Mouse (Mus musculus) left cerebral cortex, postnatal 10 days (tissue): ENCODE data around the gene Myl9. TPM values are rescaled to one million over a fixed set of nuclear protein-coding genes. Genes with fewer than 3 reads are reported as not detected.
A peak's percentile ranks its signal among the peaks of the same experiment; 100 is the strongest.

Source experiments
- DNase-seq, 2 experiments: peaks; one replicate each; pipeline ENCODE4 v3.0.0; 2021 to 2022; ENCODE audit warnings: low spot score in 2 of 2, mixed read lengths in 1 of 2; ENCODE audit errors: extremely low spot score in 1 of 2
- intact Hi-C: fragments of 180-260 bp; cut with DNase I; formaldehyde crosslinking; loops from one replicate; pipeline ENCODE4 v1.15.1; 2025
- total RNA-seq, 2 experiments: library from RNA; stranded (reverse); gene quantifications; 2 replicates each; pipeline ENCODE4 v1.2.3; 2021

Gene Myl9
- total RNA-seq: 10 to 100 TPM; 17.5 to 20.6 TPM

DNA sequence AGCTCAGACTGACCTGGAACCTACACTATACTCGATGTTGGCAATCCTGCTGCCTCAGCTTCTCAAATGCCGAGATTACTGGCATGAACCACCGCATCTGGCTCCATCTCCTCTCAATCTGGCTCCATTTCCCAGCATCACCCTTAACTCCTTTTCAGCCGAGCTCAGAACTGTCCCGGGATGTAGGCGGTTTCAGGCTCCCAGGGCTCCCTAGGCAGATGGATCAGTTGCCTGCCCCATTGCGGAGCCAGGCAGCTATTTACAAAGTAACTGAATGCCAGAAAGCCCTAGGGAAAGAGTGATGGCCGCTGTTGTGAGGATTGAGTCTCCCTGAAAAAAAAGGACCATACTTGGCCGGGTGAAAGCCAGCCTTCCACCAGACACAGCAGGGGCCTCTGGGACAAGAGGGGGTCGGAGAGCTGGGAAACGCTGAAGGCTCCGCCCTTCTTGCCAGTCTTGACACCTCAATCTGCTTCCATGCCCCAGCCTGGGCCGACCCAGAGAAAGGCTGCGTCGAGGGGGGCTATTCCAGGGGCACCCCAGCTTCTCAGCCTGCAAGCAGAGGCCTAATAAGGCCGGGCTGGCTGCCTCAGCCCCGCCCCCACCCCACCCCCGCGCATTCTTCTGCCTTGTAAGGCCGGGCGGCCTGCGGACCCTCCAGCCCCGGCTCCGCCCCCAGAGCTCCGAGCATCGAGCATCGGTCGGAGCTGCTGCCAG is at the start of gene Myl9:
Gene Myl9 (plus strand): TSS at position 683 of the 717 bp plus-strand sequence.
- intact Hi-C loops: no loop called here
- peak in 1 of 2 experiments; percentile 84 for DNase-seq

DNA sequence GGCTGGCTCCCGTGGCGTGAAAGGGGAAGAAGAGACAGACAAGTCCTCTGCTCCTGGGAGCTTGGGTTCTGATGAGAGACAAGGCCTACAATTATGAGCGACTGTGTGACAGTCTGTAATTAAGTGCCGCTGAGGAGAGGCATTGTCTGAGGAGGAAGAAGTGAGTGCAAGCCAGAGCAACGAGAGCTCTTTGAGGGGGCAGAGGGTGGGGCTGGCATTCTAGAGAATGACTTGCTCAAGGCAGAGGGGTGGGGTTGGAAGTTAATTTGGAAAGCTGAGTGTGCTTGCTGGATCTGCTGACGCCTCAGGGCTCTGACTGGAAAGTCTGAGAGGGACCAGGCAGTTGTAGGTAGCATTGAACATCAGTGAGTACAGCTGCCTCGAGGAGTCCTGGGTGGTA is 48.9 kb upstream of the Myl9 start:
- intact Hi-C loops: no loop called here
- no peak for DNase-seq

DNA sequence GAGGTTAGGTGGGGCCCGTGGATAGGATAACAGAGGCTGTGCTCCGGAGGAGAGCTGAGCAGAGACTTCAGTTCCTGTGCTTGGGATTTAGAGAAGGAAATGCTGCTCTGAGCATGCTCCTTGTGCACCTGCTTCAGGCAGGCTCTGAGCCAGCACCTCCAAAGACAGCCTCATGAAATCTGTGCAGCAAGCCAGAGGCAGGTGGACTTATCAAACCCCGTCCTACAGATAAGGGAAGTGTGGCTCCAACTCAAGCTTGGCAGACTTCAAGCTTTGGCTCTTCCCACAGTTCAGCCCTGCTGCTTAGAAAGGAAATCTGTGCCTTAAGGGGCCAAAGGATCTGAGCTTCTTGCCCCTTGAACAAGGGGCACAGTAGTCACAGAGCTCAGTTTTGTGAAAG is 48.3 kb upstream of the Myl9 start:
- DNase-seq: no peak
- intact Hi-C loops: no loop called here

DNA sequence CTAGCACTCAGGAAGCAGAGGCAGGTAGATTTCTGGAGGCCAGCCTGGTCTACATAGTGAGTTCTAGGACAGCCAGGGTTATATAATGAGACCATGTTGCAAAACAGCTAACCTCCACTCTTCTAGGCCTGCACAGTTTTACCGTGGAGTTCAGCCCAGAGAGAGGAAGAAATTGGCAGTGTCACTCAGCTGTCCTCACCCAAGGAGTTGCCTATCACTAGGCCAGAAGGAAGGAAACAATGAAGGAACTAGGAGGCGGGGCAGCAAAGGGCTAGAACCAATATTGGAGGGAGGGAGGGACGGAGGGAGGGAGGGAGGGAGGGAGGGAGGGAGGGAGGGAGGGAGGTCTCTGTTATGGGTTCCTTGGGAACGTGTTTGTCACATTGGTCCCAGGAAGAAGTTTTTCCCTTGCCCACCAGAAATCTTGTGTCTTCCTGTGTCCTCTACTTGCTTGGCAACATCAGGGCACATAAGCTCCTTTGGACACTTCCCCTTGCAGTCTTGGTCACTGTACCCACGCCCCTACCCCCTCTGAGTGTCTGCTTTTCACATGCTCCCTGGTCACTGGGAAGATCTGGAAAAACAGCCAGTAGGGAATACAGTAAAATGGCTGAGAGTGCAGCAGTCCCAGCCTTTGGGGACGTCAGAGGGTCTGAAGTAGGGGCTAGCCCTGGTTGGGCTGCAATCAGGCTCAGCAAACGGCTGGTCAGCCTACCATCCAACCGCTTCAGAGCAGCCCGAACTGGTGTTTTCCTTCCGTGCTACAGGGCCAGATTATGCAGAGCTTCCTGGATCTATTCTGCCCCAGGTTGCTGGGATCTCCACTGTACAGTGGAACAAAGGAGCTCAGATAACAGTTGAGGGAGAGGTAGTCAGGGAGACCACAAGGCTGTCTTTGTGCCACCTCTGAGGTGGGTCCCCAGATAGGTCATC is 45.4 kb upstream of the Myl9 start:
- intact Hi-C loops: no loop called here
- no peak for DNase-seq

DNA sequence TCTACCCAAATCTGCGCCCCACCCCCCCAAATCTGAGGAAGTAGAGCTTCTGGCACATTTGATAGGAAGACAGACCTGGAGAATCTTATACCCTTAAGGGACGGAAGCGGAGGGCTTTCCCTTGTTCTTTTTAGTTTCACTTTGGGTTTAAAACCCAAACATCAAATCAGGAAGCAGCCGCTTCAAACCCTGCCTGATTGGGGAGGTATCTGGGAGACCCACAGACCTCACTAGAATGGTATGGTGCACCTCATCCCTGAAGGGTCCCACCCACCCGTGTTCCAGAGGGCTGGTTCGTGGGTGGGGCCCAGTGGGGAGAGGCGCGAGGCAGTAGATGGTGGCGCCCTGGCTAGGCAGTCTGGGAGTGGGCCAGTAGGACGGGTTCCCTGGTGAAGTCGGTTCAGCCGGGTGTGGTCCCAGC is 44.7 kb upstream of the Myl9 start:
- intact Hi-C loops: no loop called here
- peak in 1 of 2 experiments; percentile 62 for DNase-seq

DNA sequence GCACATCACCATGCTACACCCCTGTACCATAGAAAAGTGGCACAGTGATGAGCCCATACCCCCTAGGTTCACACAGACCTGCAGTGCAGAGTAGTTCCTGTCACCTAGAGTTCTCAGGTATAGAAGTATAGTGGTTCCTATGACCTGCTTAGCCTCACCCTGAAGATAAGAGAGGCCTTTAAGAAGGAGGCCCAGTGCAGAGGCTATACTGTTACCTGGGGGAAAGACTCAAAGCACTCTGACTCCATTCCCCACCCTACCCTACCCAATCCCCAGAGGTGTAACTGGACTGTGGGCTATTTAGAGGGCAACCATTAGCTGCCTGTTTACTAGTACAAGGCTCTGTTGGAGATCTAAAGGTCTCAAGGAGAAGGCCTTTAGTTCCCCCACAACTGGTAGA is 43.6 kb upstream of the Myl9 start:
- intact Hi-C loops: no loop called here
- DNase-seq: no peak

GRCm38 (mm10) chr2:156732109-156732508 is 43.1 kb upstream of the Myl9 start:
- intact Hi-C loops: no loop called here
- peak in 1 of 2 experiments; percentile 66 for DNase-seq

GRCm38 (mm10) chr2:156735761-156736335 is 39.4 kb upstream of the Myl9 start:
- intact Hi-C loops: no loop called here

DNA sequence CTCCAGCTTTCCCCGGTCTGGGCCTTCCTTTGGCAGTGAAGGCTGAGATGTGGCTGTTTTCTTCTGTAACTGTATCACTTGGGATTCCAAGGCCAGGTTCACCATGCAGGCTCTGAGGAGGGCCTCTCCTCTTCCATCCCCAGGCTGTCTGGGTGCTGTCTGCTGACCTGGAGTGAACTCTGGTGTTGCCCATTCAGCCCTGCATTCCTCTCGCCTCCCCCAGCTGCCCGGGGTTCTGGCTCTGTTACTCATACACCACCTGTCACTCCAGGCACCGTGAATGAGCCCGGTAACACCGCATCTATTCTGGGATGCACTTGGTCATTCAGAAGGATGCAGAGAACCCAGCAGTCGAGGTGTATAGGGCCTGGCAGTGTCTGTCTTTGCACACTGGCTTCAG is 38.4 kb upstream of the Myl9 start:
- intact Hi-C loops: no loop called here
- no peak for DNase-seq

More at GRCm38 (mm10) chr2:156735761-156736335, 39.4 kb upstream of the Myl9 start:
- DNase-seq: no peak

DNA sequence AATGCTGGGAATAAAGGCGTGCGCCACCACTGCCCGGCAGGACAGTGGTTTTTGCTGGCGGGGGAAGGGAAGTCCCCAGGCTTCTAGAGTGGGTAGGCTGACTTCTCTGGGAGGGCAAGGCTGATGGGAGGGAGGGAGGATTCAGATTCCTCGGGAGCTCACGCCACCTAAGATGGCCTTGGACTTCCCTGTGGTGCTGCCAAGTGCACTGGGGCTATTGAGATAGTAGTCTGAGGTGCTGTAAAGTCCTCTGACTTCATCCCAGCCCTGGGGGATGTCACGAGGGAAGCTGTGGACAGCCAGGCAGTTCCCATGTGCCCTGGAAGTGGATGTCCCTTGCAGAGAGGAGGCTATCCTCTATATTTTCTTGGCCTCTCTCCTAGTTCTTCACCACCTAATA is 37.2 kb upstream of the Myl9 start:
- intact Hi-C loops: no loop called here
- no peak for DNase-seq

GRCm38 (mm10) chr2:156741265-156741664 is 34.0 kb upstream of the Myl9 start:
- intact Hi-C loops: no loop called here
- DNase-seq: no peak

GRCm38 (mm10) chr2:156741998-156742397 is 33.2 kb upstream of the Myl9 start:
- DNase-seq: no peak
- intact Hi-C loops: no loop called here

- intact Hi-C loops: no loop called here
- no peak for DNase-seq
These were observed 32.0 kb upstream of the Myl9 start for GRCm38 (mm10) chr2:156743248-156743647.

GRCm38 (mm10) chr2:156744414-156744813 is 30.8 kb upstream of the Myl9 start:
- no peak for DNase-seq
- intact Hi-C loops: no loop called here

DNA sequence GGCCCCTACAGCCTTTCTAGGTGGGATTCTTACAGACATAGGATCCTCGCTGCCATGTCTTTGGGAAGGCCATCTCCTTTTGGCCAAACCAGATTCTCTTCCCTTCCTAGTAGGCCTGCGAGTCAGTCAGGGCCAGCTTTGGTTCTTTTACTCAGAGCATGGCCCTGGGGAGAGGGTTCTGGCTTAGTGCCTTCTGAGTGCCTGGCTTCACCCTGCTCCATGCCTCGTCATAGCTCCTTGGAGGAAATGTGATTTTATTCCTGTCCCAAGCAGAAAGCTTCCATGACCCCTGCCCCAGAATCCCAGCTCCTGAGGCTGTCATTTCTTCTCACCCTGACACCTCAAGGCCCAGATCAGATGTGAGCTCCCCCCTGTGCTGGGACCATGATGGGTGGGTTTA is 27.9 kb upstream of the Myl9 start:
- no peak for DNase-seq
- intact Hi-C loops: no loop called here

GRCm38 (mm10) chr2:156749687-156750086 is 25.5 kb upstream of the Myl9 start:
- intact Hi-C loops: no loop called here
- no peak for DNase-seq

DNA sequence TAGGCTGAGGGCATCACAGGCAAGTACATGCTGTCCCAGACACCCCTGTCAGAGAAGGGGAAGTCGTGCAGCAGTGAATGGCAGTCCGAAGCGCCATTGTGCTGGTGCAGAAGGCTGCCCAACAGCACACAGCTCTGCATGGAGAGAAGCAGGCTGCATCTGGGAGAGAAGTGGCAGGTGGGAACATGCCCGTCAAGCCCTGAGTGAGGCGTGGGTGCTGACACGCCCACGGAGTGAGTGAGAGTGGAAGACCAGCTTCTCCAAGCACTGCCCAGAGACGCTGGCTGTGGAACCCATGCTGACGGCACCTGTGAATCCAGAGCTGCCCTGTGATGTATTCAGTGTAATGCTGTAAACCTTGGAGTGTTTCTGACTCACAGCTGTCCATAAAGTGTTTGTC is 18.3 kb upstream of the Myl9 start:
- no peak for DNase-seq
- intact Hi-C loops: no loop called here

- no peak for DNase-seq
- intact Hi-C loops: no loop called here
These were observed 14.2 kb upstream of the Myl9 start for GRCm38 (mm10) chr2:156760843-156761505.
